Mouse (Mus musculus) kidney, postnatal 0 days (tissue): ENCODE results near the gene Pparg. TPM values are rescaled to one million over a fixed set of nuclear protein-coding genes. Genes with fewer than 3 reads are reported as not detected.
A peak's percentile ranks its signal among the peaks of the same experiment; 100 is the strongest.

Experiments used
- ATAC-seq: fragments of 200-750 bp; cut with Nextera tagmentation; replicated peaks from 2 replicates; pipeline ENCODE4 v1.8.0; 2017; ENCODE audit warnings: low read depth, moderate number of reproducible peaks, moderate TSS enrichment, moderate library complexity; ENCODE audit not compliant: low FRiP score
- DNase-seq: peaks from one replicate; pipeline ENCODE4 v3.0.0-alpha.2; 2016; ENCODE audit warnings: low spot score
- H3K27ac ChIP-seq: fragments of 300-500 bp; sonication (generic); 2 replicates; pipeline ENCODE4 v1.5.1; 2014; ENCODE audit warnings: mild to moderate bottlenecking
- H3K27me3 ChIP-seq: fragments of 300-500 bp; sonication (generic); 2 replicates; pipeline ENCODE4 v1.6.1; 2014; ENCODE audit warnings: low read length, mixed read lengths; ENCODE audit not compliant: insufficient read depth
- H3K36me3 ChIP-seq: fragments of 300-500 bp; sonication (generic); 2 replicates; pipeline ENCODE4 v1.6.1; 2014; ENCODE audit warnings: low read length, mixed read lengths; ENCODE audit not compliant: insufficient read depth
- H3K4me1 ChIP-seq: fragments of 300-500 bp; sonication (generic); replicated peaks from 2 replicates; pipeline ENCODE4 v1.6.1; 2014; ENCODE audit warnings: antibody characterized with exemption, low read length, mixed read lengths; ENCODE audit not compliant: insufficient read depth
- H3K4me2 ChIP-seq: fragments of 300-500 bp; sonication (generic); 2 replicates; pipeline ENCODE4 v1.6.1; 2014; ENCODE audit warnings: mild to moderate bottlenecking, low read length, moderate library complexity, mixed read lengths
- H3K4me3 ChIP-seq: fragments of 300-500 bp; sonication (generic); replicated peaks from 2 replicates; pipeline ENCODE4 v1.5.1; 2014; ENCODE audit warnings: low read depth, low read length
- H3K9ac ChIP-seq: fragments of 300-500 bp; sonication (generic); 2 replicates; pipeline ENCODE4 v1.6.1; 2014; ENCODE audit warnings: low read depth, low read length
- H3K9me3 ChIP-seq: fragments of 300-500 bp; sonication (generic); replicated peaks from 2 replicates; pipeline ENCODE4 v1.6.1; 2016; ENCODE audit warnings: low read length, inconsistent platforms, mixed read lengths
- CTCF ChIP-seq: IDR thresholded peaks from 2 replicates; pipeline ENCODE4 v1.5.1; 2016; ENCODE audit warnings: antibody characterized with exemption, low read depth, mild to moderate bottlenecking, moderate library complexity
- WGBS: fragments of 180-500 bp; shearing (Covaris S2); extraction: QIAGEN DNeasy Blood & Tissue Kit; methylation state at CpG from one replicate; pipeline ENCODE4 v1.1.7; 2014; 5-methylcytosine and 5-hydroxymethylcytosine counted together
- polyA plus RNA-seq: library from polyadenylated mRNA; unstranded; fragments of >200 nt; fragmentation: Nextera tagmentation; extraction: Ambion mirVana; gene quantifications from 2 replicates; pipeline ENCODE4 v1.2.1, GENCODE M21; 2015

Pparg gene
- polyA plus RNA-seq, 1 experiment from 2014 or later, result 8.0 TPM

DNA sequence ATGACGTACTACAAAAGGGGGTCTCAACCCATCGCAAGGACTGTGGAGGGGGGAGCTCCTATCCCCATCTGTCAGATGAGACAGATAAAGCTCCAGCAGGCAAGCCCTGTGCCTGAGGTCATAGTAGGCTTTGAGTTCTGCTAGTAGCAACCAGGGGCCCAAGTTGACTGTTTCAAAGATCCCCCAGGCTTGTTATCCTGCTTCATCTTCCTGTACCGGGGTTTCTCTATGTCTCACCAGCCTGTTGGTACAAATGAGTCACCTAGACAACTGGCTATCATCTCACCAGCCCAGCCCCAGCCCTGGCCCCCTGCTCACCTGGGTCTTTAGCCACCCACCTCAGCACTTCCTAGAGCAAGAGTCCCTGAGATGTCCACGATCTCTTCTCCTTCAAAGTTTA, 167.6 kb downstream of the Pparg start:
- 0 out of 2 replicates have a peak, but pooled peaks cover 7% of the 10 kb centered on the region for H3K4me1 ChIP-seq
- H3K4me2 ChIP-seq, result no peak overlapping the region
- no peak overlapping the region for H3K9ac ChIP-seq
- H3K36me3 ChIP-seq, result no peaks in the 10 kb centered on the region
- H3K27ac ChIP-seq, result no peak overlapping the region
- no peaks in the 10 kb centered on the region for H3K27me3 ChIP-seq
- H3K9me3 ChIP-seq, result no peaks in the 10 kb centered on the region
- 91% methylated on average over 4 of the region's 4 CpGs for WGBS
- no peak overlapping the region for H3K4me3 ChIP-seq
- TF ChIP-seq CTCF, result no peak
- no peak for ATAC-seq
- no peak for DNase-seq

- Histone ChIP-seq H3K4me2 (no peak overlapping the region), H3K4me1 (no peaks in the 10 kb centered on the region), H3K4me3 (no peak overlapping the region), H3K36me3 (no peaks in the 10 kb centered on the region), H3K27me3 (no peaks in the 10 kb centered on the region), H3K27ac (no peak overlapping the region), H3K9me3 (no peaks in the 10 kb centered on the region), H3K9ac (no peak overlapping the region)
- TF ChIP-seq CTCF, result no peak
- 57% methylated on average over 7 of the region's 7 CpGs for WGBS
- peak; percentile 60 for DNase-seq
- no peak for ATAC-seq
These were observed 173.9 kb downstream of the Pparg start for GRCm38 (mm10) chr6:115534617-115535016.

DNA sequence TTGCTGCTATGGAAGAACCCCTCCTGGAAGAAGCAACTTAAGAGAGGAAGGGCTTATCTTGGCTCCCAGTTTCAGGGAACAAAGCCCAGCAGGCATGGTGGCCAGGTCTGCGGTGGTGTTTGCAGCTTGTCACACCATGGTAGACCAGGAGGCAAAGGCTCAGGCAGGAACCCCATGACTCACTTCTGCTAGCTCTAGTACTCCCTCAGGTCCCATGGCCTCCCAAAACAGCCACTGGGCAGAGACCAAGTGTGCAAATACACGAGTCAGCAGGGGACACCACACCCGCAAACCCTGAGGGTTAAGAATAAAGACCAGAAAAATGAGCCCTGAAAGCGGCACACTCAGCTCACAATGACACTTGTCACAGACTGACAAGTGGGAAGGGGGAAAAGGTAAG, 175.4 kb downstream of the Pparg start:
- no peaks in the 10 kb centered on the region for H3K4me1 ChIP-seq
- H3K36me3 ChIP-seq, result no peaks in the 10 kb centered on the region
- no peak overlapping the region for H3K9ac ChIP-seq
- WGBS, result 85% methylated on average over 4 of the region's 4 CpGs
- no peaks in the 10 kb centered on the region for H3K27me3 ChIP-seq
- TF ChIP-seq CTCF, result no peak
- no peak for DNase-seq
- no peak overlapping the region for H3K27ac ChIP-seq
- no peak for ATAC-seq
- H3K4me3 ChIP-seq, result no peak overlapping the region
- no peaks in the 10 kb centered on the region for H3K9me3 ChIP-seq
- H3K4me2 ChIP-seq, result no peak overlapping the region

- TF ChIP-seq CTCF, result peak; percentile 98
- Histone ChIP-seq H3K4me2 (peak overlapping the region; percentile 54), H3K4me3 (no peak overlapping the region; the same call in 1 of the 2 replicates), H3K27ac (no peak overlapping the region), H3K36me3 (no peaks in the 10 kb centered on the region), H3K9ac (peak overlapping the region; percentile 41; the same call in 1 of the 2 replicates), H3K27me3 (no peaks in the 10 kb centered on the region), H3K9me3 (no peaks in the 10 kb centered on the region), H3K4me1 (0 out of 2 replicates have a peak, but pooled peaks cover 2% of the 10 kb centered on the region)
- WGBS, result 20% methylated on average over 26 of the region's 26 CpGs
- ATAC-seq, result peak; percentile 64
- DNase-seq, result peak; percentile 89
These were observed 178.1 kb downstream of the Pparg start for GRCm38 (mm10) chr6:115538645-115539429.

Other genes starting within 250 kb of the Pparg start
- gene Syn2, start 226.0 kb upstream of the Pparg start, polyA plus RNA-seq, result 3.5 and 4.1 TPM in 2 replicates
- not detected in 2 replicates for gene Gm17482, start 133.6 kb upstream of the Pparg start, polyA plus RNA-seq
- gene Timp4, start 108.7 kb upstream of the Pparg start, polyA plus RNA-seq, result 0.15 and 0.36 TPM in 2 replicates
- gene Tsen2, start 183.7 kb downstream of the Pparg start, polyA plus RNA-seq, result 18.5 and 21.3 TPM in 2 replicates
- 7.6 and 8.3 TPM in 2 replicates for gene Mkrn2os, start 231.6 kb downstream of the Pparg start, polyA plus RNA-seq
- gene Mkrn2, start 241.0 kb downstream of the Pparg start, polyA plus RNA-seq, result 27.4 and 28.2 TPM in 2 replicates